Mouse (Mus musculus) CH12.LX (cell line): ENCODE results near the gene Crip1. TPM values are rescaled to one million over a fixed set of nuclear protein-coding genes. Genes with fewer than 3 reads are reported as not detected.

Experiments used
- DNase-seq: peaks from one replicate; pipeline ENCODE4 v3.0.0-alpha.2; 2013; ENCODE audit errors: extremely low read depth
- H3K27ac ChIP-seq: 2 replicates; pipeline ENCODE4 v1.5.1; 2012; ENCODE audit warnings: low read depth, mild to moderate bottlenecking, control low read depth, moderate library complexity; ENCODE audit not compliant: insufficient read depth
- H3K27me3 ChIP-seq: replicated peaks from 2 replicates; pipeline ENCODE3; 2012; ENCODE audit warnings: inconsistent platforms
- H3K36me3 ChIP-seq, 2 experiments: replicated peaks in 1 of 2; 2 replicates each; pipeline versions ENCODE3 to v1.6.1; 2012; ENCODE audit warnings: inconsistent platforms in 1 of 2, low read length in 1 of 2, mild to moderate bottlenecking in 1 of 2, mixed read lengths in 1 of 2, moderate library complexity in 1 of 2; ENCODE audit not compliant: control insufficient read depth in 1 of 2, insufficient read depth in 1 of 2
- H3K4me1 ChIP-seq, 2 experiments: 2 replicates each; pipeline ENCODE4 v1.6.1; 2012; ENCODE audit warnings: inconsistent platforms in 1 of 2, moderate library complexity in 1 of 2; ENCODE audit not compliant: insufficient read depth in 2 of 2, control insufficient read depth in 1 of 2
- H3K4me2 ChIP-seq: 2 replicates; pipeline ENCODE4 v1.6.1; 2012; ENCODE audit warnings: low read depth, mild to moderate bottlenecking, control low read depth; ENCODE audit not compliant: poor library complexity, insufficient read depth, severe bottlenecking
- H3K4me3 ChIP-seq, 3 experiments: fragments of 150-350 bp in 1 of 3; sonication (generic) in 1 of 3; replicated peaks in 1 of 3; 2 replicates each; pipeline versions ENCODE3 to v1.5.1; 2011 to 2012; ENCODE audit warnings: low read depth in 2 of 3, low read length in 2 of 3, mild to moderate bottlenecking in 2 of 3, moderate library complexity in 2 of 3, control low read depth in 1 of 3, improper control_type of control experiment in 1 of 3, inconsistent platforms in 1 of 3, mixed read lengths in 1 of 3; ENCODE audit not compliant: poor library complexity in 1 of 3
- H3K79me2 ChIP-seq: replicated peaks from 2 replicates; pipeline ENCODE4 v1.6.1; 2012; ENCODE audit warnings: mild to moderate bottlenecking, moderate library complexity; ENCODE audit not compliant: control insufficient read depth, poor library complexity, insufficient read depth, severe bottlenecking; ENCODE audit errors: extremely low read depth
- H3K9ac ChIP-seq: 2 replicates; pipeline ENCODE4 v1.6.1; 2012; ENCODE audit warnings: low read depth, mild to moderate bottlenecking, control low read depth, moderate library complexity; ENCODE audit not compliant: insufficient read depth
- H3K9me3 ChIP-seq: replicated peaks from 2 replicates; pipeline ENCODE3; 2012; ENCODE audit warnings: low read length, inconsistent platforms, mixed read lengths
- BHLHE40 ChIP-seq: IDR thresholded peaks from 2 replicates; pipeline ENCODE4 v1.6.1; 2011; ENCODE audit warnings: mild to moderate bottlenecking, low read depth, low read length, improper control_type of control experiment
- CHD2 ChIP-seq: IDR thresholded peaks from 2 replicates; pipeline ENCODE4 v1.6.1; 2011; ENCODE audit warnings: low read length, improper control_type of control experiment
- CTCF ChIP-seq, 2 experiments: IDR thresholded peaks in 1 of 2; conservative IDR thresholded peaks in 1 of 2; 2 replicates each; pipeline ENCODE4 v1.5.1; 2011 to 2012; ENCODE audit warnings: low read depth in 2 of 2, low read length in 2 of 2, improper control_type of control experiment in 1 of 2, inconsistent platforms in 1 of 2, mild to moderate bottlenecking in 1 of 2, moderate library complexity in 1 of 2
- E2F4 ChIP-seq: IDR thresholded peaks from 2 replicates; pipeline ENCODE4 v1.6.1; 2011; ENCODE audit warnings: low read depth, low read length, improper control_type of control experiment; ENCODE audit not compliant: insufficient replicate concordance
- EP300 ChIP-seq: IDR thresholded peaks from 2 replicates; pipeline ENCODE4 v1.6.1; 2011; ENCODE audit warnings: low read length, improper control_type of control experiment
- GABPA ChIP-seq: IDR thresholded peaks from 2 replicates; pipeline ENCODE4 v1.6.1; 2012; ENCODE audit warnings: low read depth, low read length, improper control_type of control experiment, inconsistent platforms; ENCODE audit not compliant: insufficient replicate concordance
- JUND ChIP-seq: conservative IDR thresholded peaks from 2 replicates; pipeline ENCODE4 v1.6.1; 2011; ENCODE audit warnings: low read depth, low read length, improper control_type of control experiment
- KAT2A ChIP-seq: IDR thresholded peaks from 2 replicates; pipeline ENCODE4 v1.6.1; 2012; ENCODE audit warnings: low read length, improper control_type of control experiment, inconsistent platforms; ENCODE audit not compliant: insufficient replicate concordance
- MAZ ChIP-seq: IDR thresholded peaks from 2 replicates; pipeline ENCODE4 v1.6.1; 2012; ENCODE audit warnings: low read depth, mild to moderate bottlenecking, inconsistent platforms, low read length, improper control_type of control experiment, moderate library complexity
- MXI1 ChIP-seq: IDR thresholded peaks from 2 replicates; pipeline ENCODE4 v1.6.1; 2011; ENCODE audit warnings: mild to moderate bottlenecking, low read depth, low read length, improper control_type of control experiment
- MYC ChIP-seq: IDR thresholded peaks from 2 replicates; pipeline ENCODE4 v1.6.1; 2011; ENCODE audit warnings: low read depth, mild to moderate bottlenecking, improper control_type of control experiment, low read length
- NRF1 ChIP-seq: IDR thresholded peaks from 2 replicates; pipeline ENCODE4 v1.6.1; 2014; ENCODE audit warnings: low read depth, mild to moderate bottlenecking, inconsistent platforms, low read length, improper control_type of control experiment, moderate library complexity
- POLR2A ChIP-seq: IDR thresholded peaks from 2 replicates; pipeline ENCODE4 v1.6.1; 2011; ENCODE audit warnings: low read depth, mild to moderate bottlenecking, improper control_type of control experiment, low read length
- TBP ChIP-seq: conservative IDR thresholded peaks from 2 replicates; pipeline ENCODE4 v1.6.1; 2011; ENCODE audit warnings: low read depth, low read length, improper control_type of control experiment
- TCF12 ChIP-seq: IDR thresholded peaks from 2 replicates; pipeline ENCODE4 v1.6.1; 2014; ENCODE audit warnings: low read depth, mild to moderate bottlenecking, inconsistent platforms, low read length, improper control_type of control experiment
- UBTF ChIP-seq: IDR thresholded peaks from 2 replicates; pipeline ENCODE4 v1.6.1; 2012; ENCODE audit warnings: low read depth, mild to moderate bottlenecking, inconsistent platforms, low read length, improper control_type of control experiment, moderate library complexity
- ZC3H11A ChIP-seq: IDR thresholded peaks from 2 replicates; pipeline ENCODE4 v1.6.1; 2012; ENCODE audit warnings: low read depth, mild to moderate bottlenecking, inconsistent platforms, low read length, improper control_type of control experiment
- dilution Hi-C: fragments of 300-500 bp; cut with MboI; formaldehyde crosslinking; loops from 2 replicates; pipeline ENCODE4 v1.14.3; 2020; ENCODE audit warnings: low sequenced_read_pairs; ENCODE audit not compliant: extremely low pct_unique_long_range_greater_than_20kb, extremely low pct_ligation_motif_present
- in situ Hi-C: fragments of 300-500 bp; cut with MboI; formaldehyde crosslinking; loops from 3 replicates; pipeline ENCODE4 v1.14.3; 2019; ENCODE audit warnings: low sequenced_read_pairs, low pct_ligation_motif_present, low pct_unique_long_range_greater_than_20kb, mixed read lengths
- polyA plus RNA-seq: library from polyadenylated mRNA; unstranded; fragments of >175 nt; gene quantifications from 2 replicates; pipeline ENCODE4 v1.2.1, GENCODE M21; 2012; ENCODE audit warnings: low read depth; ENCODE audit not compliant: insufficient read length
- total RNA-seq, 2 experiments: library from RNA; depleted of rRNA; stranded (reverse); fragments of 300-350 nt in 1 of 2; fragments of >200 nt in 1 of 2; gene quantifications; 2 replicates each; pipeline ENCODE4 v1.2.3; 2012 to 2014

Crip1 gene
- total and polyA plus RNA-seq, 3 experiments: 2.0 to 77.2 (median 2.8) TPM

DNA sequence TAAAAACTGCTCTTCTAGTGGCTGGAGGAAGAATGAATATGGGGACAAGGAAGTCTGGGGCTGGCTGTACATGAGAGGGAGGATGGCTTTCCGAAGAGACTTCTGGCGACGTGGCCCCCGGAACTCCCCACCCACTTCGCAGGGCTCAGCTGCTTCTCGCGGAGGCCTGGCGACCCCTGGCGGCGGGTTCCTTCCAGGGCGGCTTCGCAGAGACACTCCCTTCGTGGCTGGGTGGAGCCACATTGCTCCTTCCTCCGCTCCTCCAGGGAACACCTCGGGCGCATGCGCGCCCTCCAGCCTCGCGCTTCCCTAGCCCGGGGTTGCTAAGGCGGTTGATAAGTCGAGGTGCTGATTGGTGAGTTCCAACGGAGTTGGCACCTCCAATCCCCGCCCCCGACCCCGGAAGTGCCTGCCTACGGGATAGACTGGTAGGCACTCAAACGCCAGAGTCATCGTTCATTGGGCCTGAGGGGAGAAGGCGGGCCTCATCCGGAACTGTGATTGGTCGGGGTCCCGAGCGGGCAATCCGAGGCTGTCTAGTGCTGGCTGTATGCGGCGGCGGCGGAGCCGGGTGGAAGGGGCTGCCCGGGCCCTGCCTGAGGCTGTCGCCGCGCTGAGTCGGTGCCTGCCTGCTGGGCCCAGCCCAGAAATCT lies 9.9 kb downstream of the Crip1 start, which contains the start of gene Tedc1 (continued):
- TF ChIP-seq KAT2A (no peak; the same call in 1 of the 2 replicates), MAZ (peak; percentile 97), ZC3H11A (peak; percentile 8; the same call in 1 of the 2 replicates), GABPA (no peak), CTCF (conservative IDR thresholded peaks at IDR 0.05 in 1 of 2, IDR thresholded peaks at IDR 0.05 in 1 of 2; ENCODE audit: low read depth in 2 of 2, low read length in 2 of 2) (peak; percentile 37 to 99; a peak in 3 of 4 replicates), JUND (no peak), MYC (peak; percentile 62; the same call in 1 of the 2 replicates), EP300 (no peak), UBTF (0 out of 2 replicates have a peak, but pooled peaks have one; percentile 15), TBP (peak; percentile 38; the same call in 1 of the 2 replicates), BHLHE40 (no peak; the same call in 1 of the 2 replicates), CHD2 (peak; percentile 98)

DNA sequence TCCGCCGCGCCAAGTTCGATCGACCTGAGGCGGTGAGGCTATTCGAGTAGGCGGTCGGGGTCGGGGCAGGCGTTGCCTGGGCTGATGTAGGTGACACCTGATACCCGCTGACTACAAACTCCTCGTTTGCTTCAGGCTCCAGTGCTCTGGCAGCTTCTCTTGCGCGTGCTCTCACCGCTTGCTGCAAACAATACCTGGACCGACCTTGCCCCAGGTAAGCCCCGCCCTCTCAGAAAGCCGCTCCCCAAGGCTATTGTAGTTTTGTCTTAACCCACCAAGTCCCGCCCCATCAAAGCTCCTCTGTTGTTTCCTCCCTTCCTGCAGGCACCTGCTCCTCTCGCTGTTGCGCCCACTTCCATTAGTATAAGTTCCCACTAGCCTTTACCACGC lies 10.4 kb downstream of the Crip1 start:
- peak overlapping the region; percentile 60 for H3K4me2 ChIP-seq
- peak overlapping the region; percentile 49 for H3K9ac ChIP-seq
- in situ Hi-C loops (loop anchor here (5.0 kb wide), 1 partner anchor 56 kb away; no protein-coding TSS in a partner anchor), dilution Hi-C loops (no loop called here)
- peaks cover 35% of the 10 kb centered on the region for H3K27me3 ChIP-seq
- no peak overlapping the region for H3K27ac ChIP-seq
- H3K9me3 ChIP-seq: no peaks in the 10 kb centered on the region
- peaks cover 7 to 33% of the 10 kb centered on the region in 2 experiments for H3K36me3 ChIP-seq
- DNase-seq: no peak
- H3K4me3 ChIP-seq: peak overlapping the region; percentile 67 to 78 (median 72)
- H3K4me1 ChIP-seq: peaks cover 15 to 24% of the 10 kb centered on the region in 2 experiments; a peak in 3 of 4 replicates
- no peak for TF ChIP-seq NRF1
- no peak for TF ChIP-seq MXI1
- no peak for TF ChIP-seq TCF12
- no peak for TF ChIP-seq ZC3H11A
- peak; percentile 10; the same call in 1 of the 2 replicates for TF ChIP-seq POLR2A
- TF ChIP-seq MYC: no peak
- TF ChIP-seq BHLHE40: no peak
- TF ChIP-seq, all 38 proteins: peak for 1
- H3K79me2 ChIP-seq: no peaks in the 10 kb centered on the region

DNA sequence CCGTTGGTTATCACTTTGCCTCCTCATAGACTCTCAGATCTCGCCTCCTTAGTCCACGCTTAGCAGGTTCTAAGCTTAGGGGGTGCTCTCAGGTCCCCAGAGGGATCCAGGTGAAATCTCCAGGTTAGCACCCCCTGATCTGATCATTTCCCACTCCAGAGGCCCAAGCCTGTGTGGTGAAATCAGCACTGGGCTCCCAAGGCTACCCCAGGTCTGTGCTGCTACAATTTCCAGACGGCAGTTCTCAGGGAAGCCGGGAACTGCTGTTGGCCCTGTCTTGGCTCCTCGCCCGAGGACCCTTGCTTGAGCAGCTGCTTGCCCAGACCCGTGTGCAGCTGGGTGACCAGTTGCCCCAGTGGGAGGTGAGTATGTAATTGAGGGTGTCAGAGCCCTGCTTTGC lies 10.9 kb downstream of the Crip1 start:
- Histone ChIP-seq H3K9me3 (no peaks in the 10 kb centered on the region), H3K79me2 (no peaks in the 10 kb centered on the region), H3K4me3 (peak overlapping the region; percentile 67 to 78 (median 72)), H3K9ac (peak overlapping the region; percentile 49; the same call in 1 of the 2 replicates), H3K27me3 (peaks cover 30% of the 10 kb centered on the region), H3K4me2 (peak overlapping the region; percentile 60), H3K27ac (no peak overlapping the region), H3K4me1 (peaks cover 15 to 24% of the 10 kb centered on the region in 2 experiments; a peak in 3 of 4 replicates), H3K36me3 (peaks cover 10 to 37% of the 10 kb centered on the region in 2 experiments)
- in situ Hi-C loops: loop anchor here (5.0 kb wide), 1 partner anchor 55 kb away; no protein-coding TSS in a partner anchor
- dilution Hi-C loops: no loop called here
- TF ChIP-seq BHLHE40 (no peak), E2F4 (no peak), MYC (no peak)
- DNase-seq: no peak
